Mouse (Mus musculus): ENCODE data around the gene Zbp1. TPM values are rescaled to one million over a fixed set of nuclear protein-coding genes. Genes with fewer than 3 reads are reported as not detected.

The Zbp1 gene
- polyA plus RNA-seq, 1 experiment from 2014 or later, result 0.41 TPM

GRCm38 (mm10) chr2:173157376-173157775 is 61.3 kb downstream of the Zbp1 start:
- Histone ChIP-seq H3K27me3 (ENCODE audit: insufficient read depth, low read length) (no peaks in the 10 kb centered on the region), H3K4me3 (ENCODE audit: low read depth, low read length) (no peak overlapping the region), H3K27ac (ENCODE audit: low read depth) (no peak overlapping the region), H3K36me3 (ENCODE audit: insufficient read depth) (no peaks in the 10 kb centered on the region), H3K4me1 (ENCODE audit: insufficient read depth) (no peaks in the 10 kb centered on the region), H3K4me2 (no peak overlapping the region), H3K9ac (no peak overlapping the region), H3K9me3 (ENCODE audit: low read depth, low read length) (no peaks in the 10 kb centered on the region)
- no peak for TF ChIP-seq CTCF (IDR thresholded peaks at IDR 0.05; ENCODE audit: low read depth)
- ATAC-seq (ENCODE audit: insufficient read depth), result no peak
- DNase-seq, result no peak
- WGBS, result 47% methylated on average over 4 of the region's 4 CpGs

GRCm38 (mm10) chr2:173156923-173157322 is 61.8 kb downstream of the Zbp1 start:
- no peak overlapping the region for H3K9ac ChIP-seq
- ATAC-seq (ENCODE audit: insufficient read depth), result no peak
- no peak overlapping the region for H3K27ac ChIP-seq (ENCODE audit: low read depth)

More at GRCm38 (mm10) chr2:173156923-173157322, 61.8 kb downstream of the Zbp1 start:
- DNase-seq, result no peak
- WGBS, result 82% methylated on average over 13 of the region's 13 CpGs
- no peak for TF ChIP-seq CTCF (IDR thresholded peaks at IDR 0.05; ENCODE audit: low read depth)
- Histone ChIP-seq H3K4me1 (ENCODE audit: insufficient read depth) (no peaks in the 10 kb centered on the region), H3K4me3 (ENCODE audit: low read depth, low read length) (no peak overlapping the region), H3K4me2 (no peak overlapping the region), H3K9me3 (ENCODE audit: low read depth, low read length) (no peaks in the 10 kb centered on the region), H3K36me3 (ENCODE audit: insufficient read depth) (no peaks in the 10 kb centered on the region), H3K27me3 (ENCODE audit: insufficient read depth, low read length) (no peaks in the 10 kb centered on the region)

Other genes starting within 250 kb of the Zbp1 start
- 0.13 and 0.15 TPM in 2 replicates for gene Spo11, start 241.2 kb downstream of the Zbp1 start, polyA plus RNA-seq (2014; fragmentation: Nextera tagmentation; extraction: Ambion mirVana)
- gene Rae1, start 218.8 kb downstream of the Zbp1 start, polyA plus RNA-seq (2014; fragmentation: Nextera tagmentation; extraction: Ambion mirVana), result 137 and 142 TPM in 2 replicates
- gene Rbm38, start 198.4 kb downstream of the Zbp1 start, polyA plus RNA-seq (2014; fragmentation: Nextera tagmentation; extraction: Ambion mirVana), result 45.6 and 45.8 TPM in 2 replicates
- 0.05 and 0.07 TPM in 2 replicates for gene Ctcfl, start 99.4 kb downstream of the Zbp1 start, polyA plus RNA-seq (2014; fragmentation: Nextera tagmentation; extraction: Ambion mirVana)
- not detected in 2 replicates for gene Pck1, start 65.9 kb downstream of the Zbp1 start, polyA plus RNA-seq (2014; fragmentation: Nextera tagmentation; extraction: Ambion mirVana)
- 8.9 and 9.0 TPM in 2 replicates for gene Pmepa1, start 57.6 kb upstream of the Zbp1 start, polyA plus RNA-seq (2014; fragmentation: Nextera tagmentation; extraction: Ambion mirVana)

All from lung, embryonic 14.5 days (tissue).